Mouse (Mus musculus) embryonic fibroblast, embryonic 13.5 days (primary cell): Measurements from ENCODE around the gene Pdcd2l.

Experiments used
- CTCF ChIP-seq: IDR thresholded peaks from 2 replicates; pipeline ENCODE4 v1.5.1; 2011; ENCODE audit warnings: mild to moderate bottlenecking, control low read depth, low read length, moderate library complexity, borderline replicate concordance; ENCODE audit not compliant: insufficient read depth
- POLR2A ChIP-seq: IDR thresholded peaks from 2 replicates; pipeline ENCODE4 v1.6.1; 2011; ENCODE audit warnings: low read depth, mild to moderate bottlenecking, control low read depth, low read length, moderate library complexity

GRCm38 (mm10) chr7:34228641-34229040 lies 32.2 kb upstream of the Pdcd2l start:
- no peak for TF ChIP-seq POLR2A
- no peak for TF ChIP-seq CTCF
